Mouse (Mus musculus) layer of hippocampus, adult 11-12 months (tissue): ENCODE results near the gene Btbd9.
A peak's percentile ranks its signal among the peaks of the same experiment; 100 is the strongest.
"Not testable (repeated sequence)": the region's sequence is repeated elsewhere in the genome, so short reads cannot be mapped to it uniquely, and the experiment has no call there.

Source experiments
- DNase-seq: peaks from one replicate; pipeline ENCODE4 v3.0.0; 2022; ENCODE audit warnings: low spot score

Btbd9 gene

GRCm38 (mm10) chr17:30512007-30512406 is 64.3 kb downstream of the Btbd9 start:
- DNase-seq, result no peak

DNA sequence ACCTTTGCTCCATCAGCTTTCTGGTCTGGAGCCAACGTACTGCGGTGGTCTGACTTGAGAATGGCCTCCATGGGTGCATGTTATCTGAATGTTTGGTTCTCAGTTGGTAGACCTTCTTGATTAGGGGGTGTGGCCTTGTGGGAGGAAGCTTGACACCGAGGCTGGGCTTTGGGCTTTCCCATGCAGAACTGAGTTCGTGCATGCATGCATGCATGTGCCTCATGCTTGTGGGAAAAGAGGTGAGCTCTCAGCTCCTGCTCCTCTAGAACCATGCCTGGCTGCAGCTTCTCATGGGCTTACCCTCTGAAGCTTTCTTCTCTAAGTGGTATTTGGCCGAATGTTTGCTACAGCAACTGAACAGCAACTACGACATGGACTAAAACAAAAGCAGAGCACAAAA is 64.9 kb downstream of the Btbd9 start:
- no peak for DNase-seq

DNA sequence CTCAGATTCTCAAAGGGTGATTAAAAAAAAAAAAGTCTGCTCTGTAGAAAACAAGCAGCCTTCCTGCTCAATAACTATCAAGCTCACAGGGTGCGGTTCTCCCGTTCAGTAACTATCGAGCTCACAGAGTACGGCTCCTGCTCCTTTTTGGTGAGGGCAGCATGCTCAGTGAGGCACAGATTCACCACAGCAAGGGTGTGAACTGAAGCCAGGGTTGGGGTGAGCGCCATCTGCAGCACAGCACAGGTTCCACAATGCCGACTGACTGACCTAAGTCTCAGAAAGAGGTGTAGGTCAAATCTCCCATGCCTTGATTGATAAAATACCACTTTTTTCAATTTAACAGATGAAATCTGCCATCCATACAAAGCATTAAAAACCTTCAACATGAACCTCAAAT is 66.1 kb downstream of the Btbd9 start:
- DNase-seq, result no peak

GRCm38 (mm10) chr17:30509646-30510045 is 66.6 kb downstream of the Btbd9 start:
- no peak for DNase-seq

DNA sequence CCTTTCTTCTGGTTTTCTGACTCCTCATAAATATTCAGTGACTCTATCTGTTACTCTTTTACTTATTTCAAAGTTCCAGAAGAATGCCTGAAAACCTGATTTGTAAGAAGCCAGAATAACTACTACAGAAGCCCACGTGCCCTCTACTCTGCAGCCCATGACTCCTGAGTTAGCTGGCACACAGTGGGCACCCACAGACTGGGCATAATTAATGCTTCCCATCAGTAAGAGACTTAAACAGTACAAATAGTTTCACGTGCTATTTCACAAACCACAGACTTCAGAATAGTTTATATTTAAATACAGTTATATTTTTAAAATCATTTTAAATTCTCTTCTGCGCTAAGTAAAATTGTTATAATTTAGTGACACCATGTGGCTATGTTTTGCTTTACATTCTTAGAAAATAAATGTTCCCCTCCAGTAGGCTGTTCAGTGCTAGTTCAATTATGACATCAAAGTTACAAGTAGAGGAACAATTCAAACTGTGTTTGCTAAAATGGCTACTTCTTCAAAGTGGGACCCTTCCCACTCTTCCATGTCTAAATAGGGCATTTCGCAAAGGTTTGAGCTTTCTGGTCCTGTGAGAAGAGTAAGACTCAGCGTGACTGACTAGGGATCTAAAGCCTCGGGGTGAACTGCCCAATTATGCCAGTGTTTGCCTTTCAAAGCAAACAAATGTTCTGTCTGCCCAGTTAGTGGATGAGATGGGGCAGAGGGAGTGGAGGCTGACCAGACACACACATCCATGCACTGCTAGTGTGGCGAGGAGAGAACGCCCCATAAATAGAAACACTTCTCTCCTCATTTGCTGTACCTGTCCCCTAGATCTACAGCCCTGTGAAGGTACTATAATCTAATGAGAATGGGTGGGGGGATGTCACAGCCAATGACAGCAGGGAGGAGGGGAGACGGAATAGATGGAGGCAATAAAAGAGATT is 68.4 kb downstream of the Btbd9 start:
- DNase-seq, result no peak

- no peak for DNase-seq
Observed at GRCm38 (mm10) chr17:30506916-30507315, 69.4 kb downstream of the Btbd9 start.

DNA sequence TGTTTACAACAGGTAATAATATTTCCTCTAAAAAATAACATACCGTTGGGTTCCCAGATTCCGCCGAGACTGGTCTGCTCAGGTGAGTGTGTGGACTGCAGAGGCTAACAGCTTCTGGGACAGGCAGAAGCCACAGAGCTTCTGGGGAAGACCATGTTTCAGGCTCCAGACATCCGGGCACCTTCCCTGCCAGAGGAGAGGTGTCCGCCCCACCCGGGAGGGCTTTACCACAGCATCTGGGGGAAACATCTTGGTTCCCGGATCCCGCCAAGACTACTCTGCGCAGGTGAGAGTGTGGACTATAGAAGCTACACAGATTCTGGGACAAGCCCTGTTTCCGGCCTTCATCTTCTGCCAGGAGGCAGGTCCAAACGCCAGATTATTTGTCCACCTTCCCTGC is 76.7 kb downstream of the Btbd9 start:
- not testable (repeated sequence) for DNase-seq

DNA sequence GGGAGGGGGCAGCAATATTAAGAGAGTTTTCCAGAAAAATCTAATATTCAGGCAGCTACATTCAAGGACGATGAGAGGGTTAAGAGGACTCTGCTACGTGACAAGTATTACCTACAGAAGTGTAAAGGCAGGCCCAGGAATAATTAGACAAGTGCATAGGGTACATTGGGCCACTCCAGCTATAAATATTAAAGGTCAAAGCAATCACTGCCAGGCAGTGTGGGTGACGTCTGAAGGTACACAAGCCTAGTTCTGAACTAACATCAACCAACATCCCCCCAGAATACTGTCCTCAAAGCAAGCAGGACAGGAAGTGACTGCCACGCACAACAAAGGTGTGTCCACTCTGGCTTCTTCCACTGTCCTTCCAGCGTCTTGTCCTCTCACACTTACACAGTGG is 77.5 kb downstream of the Btbd9 start:
- DNase-seq, result no peak

DNA sequence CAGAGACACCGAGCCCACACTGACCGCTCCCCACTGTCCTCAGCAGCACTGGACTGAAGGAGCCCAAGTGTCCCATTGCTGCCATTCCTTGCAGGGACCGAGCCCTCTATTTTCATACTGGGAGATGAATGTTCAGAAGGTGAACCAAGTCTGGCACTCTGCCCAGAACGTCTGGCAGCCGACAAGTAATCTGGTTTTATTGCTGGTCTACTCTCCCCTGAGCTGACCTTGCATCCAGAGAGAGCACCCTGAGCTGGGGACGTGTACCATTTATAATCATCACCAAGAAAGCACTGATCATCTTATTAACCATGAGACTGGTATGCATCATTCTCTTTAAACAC is 77.9 kb downstream of the Btbd9 start:
- peak; percentile 47 for DNase-seq

DNA sequence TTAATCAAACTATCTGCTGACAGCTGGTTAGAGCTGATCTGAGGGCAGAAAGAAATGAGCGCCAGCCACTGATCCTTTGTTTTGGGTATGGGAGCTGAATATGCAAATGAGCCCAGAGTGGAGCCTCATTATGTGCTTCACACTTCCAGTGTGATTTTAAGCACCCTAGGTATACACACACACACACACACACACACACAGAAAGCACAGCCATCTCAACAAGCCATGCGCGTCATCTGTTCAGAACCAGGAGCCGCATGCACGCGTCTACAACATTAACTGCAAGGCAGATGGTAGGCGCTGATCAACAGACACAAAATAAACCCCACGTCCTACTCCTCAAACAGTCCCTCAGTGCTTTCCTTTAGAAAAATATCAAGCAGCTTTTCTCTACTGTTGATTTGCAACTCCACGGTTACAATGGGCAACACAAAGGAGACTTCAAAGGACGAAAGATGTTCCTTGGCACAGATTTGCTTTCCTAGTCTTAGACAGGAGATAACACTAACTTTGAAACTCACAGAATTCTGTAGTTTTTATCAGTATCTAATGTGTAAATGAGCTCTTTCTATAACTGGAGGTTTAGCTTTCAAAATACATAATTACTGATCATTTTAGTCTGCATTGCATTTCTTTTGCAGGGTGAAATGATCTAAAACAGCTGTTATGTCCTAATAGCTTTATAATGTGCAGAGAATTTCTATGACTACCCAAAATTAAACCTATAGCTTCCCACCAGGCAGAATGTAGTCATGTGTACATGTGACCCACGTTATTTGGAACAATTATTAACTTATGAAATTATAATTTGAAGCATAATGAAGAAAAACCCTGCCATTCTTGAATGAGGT is 78.5 kb downstream of the Btbd9 start:
- peak; percentile 86 for DNase-seq

DNA sequence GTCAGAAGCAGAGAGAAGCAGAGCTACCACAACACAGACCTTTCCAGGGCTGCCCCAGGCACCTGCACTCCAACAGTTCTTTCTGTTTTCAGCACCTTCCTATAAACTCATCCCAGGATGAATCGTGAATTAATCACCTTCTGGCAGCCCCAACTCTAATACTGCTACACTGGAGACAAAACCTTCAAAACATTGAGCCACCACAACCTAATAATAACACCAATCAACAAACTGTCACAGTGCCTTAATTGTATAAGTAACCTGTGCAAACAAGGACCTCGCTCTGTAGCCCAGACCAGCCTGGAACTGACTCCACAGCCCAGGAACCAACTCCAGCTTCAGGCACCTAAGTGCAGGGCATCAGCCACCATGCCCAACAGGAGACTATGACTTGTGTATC is 80.7 kb downstream of the Btbd9 start:
- no peak for DNase-seq

GRCm38 (mm10) chr17:30495154-30495553 is 81.1 kb downstream of the Btbd9 start:
- no peak for DNase-seq

DNA sequence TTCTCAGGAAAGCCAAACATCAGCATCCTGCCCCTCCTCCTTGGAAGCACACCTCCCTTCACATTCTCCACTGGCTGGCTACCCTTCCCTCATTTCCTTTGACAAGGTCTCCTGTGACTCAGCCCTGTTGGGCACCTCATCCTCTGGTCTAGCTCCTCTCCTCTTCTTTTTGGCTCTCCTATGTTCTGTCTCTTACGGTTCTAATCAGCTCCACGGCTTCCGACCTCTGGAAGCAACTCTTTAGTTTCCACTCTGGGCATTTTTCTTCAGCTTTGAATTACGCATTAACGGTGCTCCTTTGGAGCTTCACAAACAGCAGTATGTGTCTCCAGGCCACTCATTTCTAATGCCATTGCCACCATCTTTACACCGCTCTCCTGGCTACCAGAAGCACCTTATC is 82.8 kb downstream of the Btbd9 start:
- no peak for DNase-seq

DNA sequence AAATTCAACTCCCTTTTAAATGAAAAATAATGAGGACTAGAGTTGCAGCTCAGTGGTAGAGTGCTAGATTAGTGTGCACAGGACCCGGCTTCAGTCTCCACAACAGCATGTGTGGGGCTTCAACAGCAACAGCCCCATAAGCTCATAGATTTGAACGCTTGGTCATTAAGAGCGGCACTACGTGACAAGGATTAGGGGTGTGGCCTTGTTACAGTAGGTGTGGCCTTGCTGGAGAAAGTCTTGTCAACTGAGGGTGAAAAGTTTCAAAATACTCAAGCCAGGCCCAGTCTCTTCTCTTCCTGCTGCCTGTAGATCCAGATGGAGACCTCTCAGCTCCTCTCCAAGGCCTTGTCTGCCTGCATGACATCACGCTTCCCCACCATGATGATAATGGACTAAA is 84.1 kb downstream of the Btbd9 start:
- no peak for DNase-seq

GRCm38 (mm10) chr17:30491601-30492000 is 84.7 kb downstream of the Btbd9 start:
- DNase-seq, result no peak

- no peak for DNase-seq
Observed at GRCm38 (mm10) chr17:30490601-30491000, 85.7 kb downstream of the Btbd9 start.

DNA sequence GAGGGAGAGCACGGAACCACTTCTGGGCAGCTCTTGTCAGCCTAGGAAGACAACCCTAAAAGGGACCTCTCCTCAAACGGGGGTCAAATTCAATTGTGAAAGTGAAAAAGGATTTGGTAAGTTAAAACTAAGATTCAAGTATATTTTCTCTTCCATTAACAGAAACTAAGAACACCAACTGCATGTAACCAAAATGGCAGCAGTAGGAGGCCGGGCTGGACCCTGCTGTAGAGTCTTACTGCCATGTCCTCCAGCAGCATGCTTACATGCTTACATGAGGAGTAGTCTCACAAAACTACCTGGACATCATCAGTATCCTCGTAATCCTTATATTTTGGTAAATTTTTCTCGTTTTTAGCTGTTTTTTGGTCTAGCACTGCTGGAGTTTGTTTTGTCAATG is 86.2 kb downstream of the Btbd9 start:
- DNase-seq, result no peak

DNA sequence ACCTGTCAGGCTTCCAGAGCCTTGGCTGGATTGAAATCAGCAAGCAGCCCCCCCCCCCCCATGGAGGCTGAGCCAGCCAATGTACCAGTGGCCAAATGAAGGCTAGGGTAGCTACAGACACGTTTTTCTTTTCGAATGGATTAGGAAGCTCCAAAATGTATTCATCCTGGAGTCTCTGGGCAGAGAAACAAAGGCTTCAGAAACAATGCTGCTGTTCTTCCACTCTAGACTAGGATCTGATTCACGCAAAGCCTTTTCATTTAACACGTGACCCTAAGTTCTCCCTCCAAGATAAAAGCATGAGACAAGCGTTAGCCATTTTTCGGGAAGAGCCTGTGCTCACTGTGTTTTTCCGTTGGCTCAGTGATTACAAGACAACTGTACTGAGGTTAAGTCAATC is 86.7 kb downstream of the Btbd9 start:
- DNase-seq, result no peak

DNA sequence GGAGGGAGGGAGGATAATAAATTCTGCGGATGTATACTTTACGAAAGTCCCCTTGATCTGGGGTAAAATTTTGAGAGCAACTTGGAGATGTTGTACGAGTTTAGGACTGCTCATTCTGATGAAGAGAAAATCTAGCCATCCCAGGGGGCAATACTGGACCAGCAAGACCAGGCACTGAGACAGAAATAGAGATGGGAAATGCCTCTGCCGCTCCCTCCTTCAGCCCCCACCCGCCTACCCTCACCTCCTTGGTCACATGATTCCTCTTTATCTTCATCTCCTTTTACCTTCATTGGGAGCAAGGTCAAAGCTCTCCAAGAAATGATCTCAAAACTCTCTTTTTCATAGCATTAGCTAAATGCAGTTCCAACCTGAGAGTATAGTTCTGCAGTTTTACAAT is 88.6 kb downstream of the Btbd9 start:
- no peak for DNase-seq

DNA sequence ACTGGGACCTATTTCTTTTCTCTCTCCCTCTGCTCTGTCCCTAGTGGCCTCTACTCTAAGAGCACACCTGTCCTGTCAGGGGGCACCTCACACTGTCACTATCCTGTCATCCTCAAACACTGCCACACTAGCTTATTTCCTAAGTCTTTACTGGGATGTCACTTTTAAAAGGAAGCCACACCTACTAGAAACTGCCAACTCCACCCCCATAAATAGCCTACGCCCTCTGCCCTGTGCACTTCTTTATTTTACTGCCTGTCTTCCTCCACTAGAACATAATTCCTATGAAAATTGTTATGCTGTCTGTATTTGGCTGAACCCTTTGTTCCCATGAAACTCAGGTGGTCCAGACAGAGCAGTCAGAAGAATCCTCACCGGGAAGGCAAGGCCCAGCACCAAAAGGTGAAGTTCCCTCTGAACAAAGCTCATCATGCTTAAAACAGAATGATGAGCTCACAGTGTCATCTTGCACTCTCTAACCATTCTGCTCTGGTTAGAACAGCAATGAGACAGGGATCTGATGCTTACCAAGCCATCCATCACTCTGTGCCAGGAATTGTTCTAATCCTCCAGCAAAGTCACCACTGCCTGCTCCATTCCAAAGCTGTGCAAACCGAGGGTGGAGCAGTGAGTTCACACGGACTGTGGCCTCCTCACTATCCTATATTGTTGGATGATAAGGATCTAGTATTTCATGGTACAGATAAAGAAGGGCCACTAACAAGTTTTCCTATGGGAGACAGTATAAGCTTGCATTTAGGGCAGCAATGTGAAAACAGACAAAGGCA is 91.0 kb downstream of the Btbd9 start:
- DNase-seq, result no peak

DNA sequence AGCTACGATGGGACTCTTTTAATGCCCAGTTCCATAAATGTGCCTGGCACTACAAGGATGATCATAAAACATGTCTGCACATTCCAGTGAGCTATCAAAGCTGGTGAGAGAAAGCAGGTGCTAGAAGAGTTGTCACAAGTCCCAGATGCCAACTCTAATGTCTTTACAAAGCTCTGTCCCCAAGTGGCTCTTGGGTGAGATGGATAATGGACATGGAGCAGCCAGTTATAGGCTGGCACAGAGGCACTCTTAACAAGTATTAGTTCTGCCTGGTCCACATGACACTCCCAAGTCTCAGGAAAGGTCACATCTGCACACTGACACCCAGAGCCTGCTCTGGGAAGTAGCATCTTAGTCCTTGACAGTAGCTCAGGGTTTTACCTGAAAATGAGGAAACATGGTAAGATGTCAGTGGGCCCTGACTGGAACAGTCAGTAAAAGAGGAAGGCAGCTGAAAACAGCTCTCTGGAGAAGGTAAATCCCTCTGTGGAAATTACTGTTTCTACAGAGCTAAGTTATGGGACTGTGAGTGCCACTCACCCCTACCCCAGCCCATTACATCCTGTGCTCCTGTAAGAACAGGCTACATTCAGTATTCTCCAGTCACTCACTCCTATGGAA is 91.7 kb downstream of the Btbd9 start:
- no peak for DNase-seq

GRCm38 (mm10) chr17:30481766-30482165 is 94.5 kb downstream of the Btbd9 start:
- no peak for DNase-seq
